Mouse (Mus musculus): Measurements from ENCODE around the gene Cpeb2.

GRCm38 (mm10) chr5:43232480-43233315 is at the start of gene Cpeb2:
- TF ChIP-seq CTCF (IDR thresholded peaks at IDR 0.05; ENCODE audit: low read depth) (no peak), EP300 (IDR thresholded peaks at IDR 0.05; ENCODE audit: low read depth) (no peak)
